Mouse (Mus musculus): ENCODE measurements at regions not wholly inside any gene's neighbourhood (a gene's known extent, or its start where the extent isn't known, plus 50 kb on each side); places are given as distances from the start of the nearest gene placed in this dataset.

GRCm38 (mm10) chr3:123765911-123766556 lies 75.4 kb upstream of the Ndst3 start:
- Histone ChIP-seq H3K36me3 (replicated peaks in 1 of 2; ENCODE audit: control insufficient read depth in 1 of 2, insufficient read depth in 1 of 2, low read length in 1 of 2) (no peaks in the 10 kb centered on the region), H3K4me3 (replicated peaks in 1 of 3; ENCODE audit: low read depth in 2 of 3, low read length in 2 of 3, poor library complexity in 1 of 3) (no peak overlapping the region), H3K4me2 (ENCODE audit: insufficient read depth, low read depth, poor library complexity, severe bottlenecking) (no peak overlapping the region), H3K27me3 (replicated peaks) (no peaks in the 10 kb centered on the region), H3K27ac (ENCODE audit: insufficient read depth, low read depth) (no peak overlapping the region), H3K4me1 (ENCODE audit: control insufficient read depth in 1 of 2, insufficient read depth in 2 of 2) (no peaks in the 10 kb centered on the region), H3K9ac (ENCODE audit: insufficient read depth, low read depth) (no peak overlapping the region), H3K9me3 (replicated peaks; ENCODE audit: low read length) (no peaks in the 10 kb centered on the region), H3K79me2 (replicated peaks; ENCODE audit: control insufficient read depth, extremely low read depth, insufficient read depth, poor library complexity, severe bottlenecking) (no peaks in the 10 kb centered on the region)
- dilution Hi-C loops (cut with MboI; ENCODE audit: extremely low pct_ligation_motif_present, extremely low pct_unique_long_range_greater_than_20kb, low sequenced_read_pairs) (no loop called here), in situ Hi-C loops (cut with MboI; ENCODE audit: low pct_ligation_motif_present, low pct_unique_long_range_greater_than_20kb, low sequenced_read_pairs) (no loop called here)
- DNase-seq (ENCODE audit: extremely low read depth): no peak
- TF ChIP-seq EP300 (IDR thresholded peaks at IDR 0.05; ENCODE audit: low read length) (no peak), GABPA (IDR thresholded peaks at IDR 0.05; ENCODE audit: insufficient replicate concordance, low read depth, low read length) (no peak), ZC3H11A (IDR thresholded peaks at IDR 0.05; ENCODE audit: low read depth, low read length) (no peak), POLR2AphosphoS2 (IDR thresholded peaks at IDR 0.05; ENCODE audit: low read depth, low read length) (no peak), MAZ (IDR thresholded peaks at IDR 0.05; ENCODE audit: low read depth, low read length) (no peak), CTCF (conservative IDR thresholded peaks at IDR 0.05 in 1 of 2, IDR thresholded peaks at IDR 0.05 in 1 of 2; ENCODE audit: low read depth in 2 of 2, low read length in 2 of 2) (no peak), MYC (IDR thresholded peaks at IDR 0.05; ENCODE audit: low read depth, low read length) (no peak), MAFK (IDR thresholded peaks at IDR 0.05; ENCODE audit: insufficient replicate concordance, low read length) (no peak), CHD2 (IDR thresholded peaks at IDR 0.05; ENCODE audit: low read length) (no peak), UBTF (IDR thresholded peaks at IDR 0.05; ENCODE audit: low read depth, low read length) (no peak), ZKSCAN1 (IDR thresholded peaks at IDR 0.05; ENCODE audit: borderline replicate concordance, low read depth, low read length) (no peak), NELFE (IDR thresholded peaks at IDR 0.05; ENCODE audit: low read depth, low read length) (no peak), MAX (IDR thresholded peaks at IDR 0.05; ENCODE audit: low read length) (no peak), IRF4 (IDR thresholded peaks at IDR 0.05; ENCODE audit: low read depth, low read length) (no peak), KAT2A (IDR thresholded peaks at IDR 0.05; ENCODE audit: insufficient replicate concordance, low read length) (no peak), TCF12 (IDR thresholded peaks at IDR 0.05; ENCODE audit: low read depth, low read length) (no peak), TBP (conservative IDR thresholded peaks at IDR 0.05; ENCODE audit: low read depth, low read length) (no peak), PAX5 (IDR thresholded peaks at IDR 0.05; ENCODE audit: low read length) (no peak), MXI1 (IDR thresholded peaks at IDR 0.05; ENCODE audit: low read depth, low read length) (no peak)

DNA sequence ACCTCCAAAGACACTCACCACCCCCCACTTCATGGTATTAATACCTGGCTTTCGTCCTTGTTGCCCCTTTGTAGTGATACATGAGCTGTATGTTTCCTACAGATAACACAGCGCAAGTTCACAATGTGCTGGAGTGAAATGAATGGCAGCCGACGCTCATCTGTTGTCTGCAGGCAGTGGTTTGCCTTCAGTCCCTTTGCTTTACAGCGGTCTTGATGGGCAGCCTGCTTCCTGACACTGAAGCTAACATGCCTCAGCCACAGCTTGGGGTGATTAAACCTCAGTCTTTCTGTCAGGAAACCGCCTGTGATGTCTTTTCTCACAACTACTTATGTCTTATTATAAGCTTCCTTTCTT lies 75.9 kb upstream of the Ndst3 start:
- Histone ChIP-seq H3K27me3 (replicated peaks) (no peaks in the 10 kb centered on the region), H3K36me3 (replicated peaks in 1 of 2; ENCODE audit: control insufficient read depth in 1 of 2, insufficient read depth in 1 of 2, low read length in 1 of 2) (no peaks in the 10 kb centered on the region), H3K27ac (ENCODE audit: insufficient read depth, low read depth) (no peak overlapping the region), H3K9me3 (replicated peaks; ENCODE audit: low read length) (no peaks in the 10 kb centered on the region), H3K4me2 (ENCODE audit: insufficient read depth, low read depth, poor library complexity, severe bottlenecking) (no peak overlapping the region), H3K9ac (ENCODE audit: insufficient read depth, low read depth) (no peak overlapping the region), H3K4me1 (ENCODE audit: control insufficient read depth in 1 of 2, insufficient read depth in 2 of 2) (no peaks in the 10 kb centered on the region), H3K79me2 (replicated peaks; ENCODE audit: control insufficient read depth, extremely low read depth, insufficient read depth, poor library complexity, severe bottlenecking) (no peaks in the 10 kb centered on the region), H3K4me3 (replicated peaks in 1 of 3; ENCODE audit: low read depth in 2 of 3, low read length in 2 of 3, poor library complexity in 1 of 3) (no peak overlapping the region)
- in situ Hi-C loops (cut with MboI; ENCODE audit: low pct_ligation_motif_present, low pct_unique_long_range_greater_than_20kb, low sequenced_read_pairs): no loop called here
- DNase-seq (ENCODE audit: extremely low read depth): no peak
- TF ChIP-seq MAX (IDR thresholded peaks at IDR 0.05; ENCODE audit: low read length): no peak
- no peak for TF ChIP-seq HCFC1 (IDR thresholded peaks at IDR 0.05; ENCODE audit: low read depth, low read length)
- dilution Hi-C loops (cut with MboI; ENCODE audit: extremely low pct_ligation_motif_present, extremely low pct_unique_long_range_greater_than_20kb, low sequenced_read_pairs): no loop called here
